Mouse (Mus musculus) T-cell, adult 2 months (primary cell): Measurements from ENCODE around the gene Dmp1.

ENCODE experiments used
- DNase-seq: peaks from one replicate; pipeline ENCODE4 v3.0.0; 2022; ENCODE audit warnings: low spot score

The Dmp1 gene

DNA sequence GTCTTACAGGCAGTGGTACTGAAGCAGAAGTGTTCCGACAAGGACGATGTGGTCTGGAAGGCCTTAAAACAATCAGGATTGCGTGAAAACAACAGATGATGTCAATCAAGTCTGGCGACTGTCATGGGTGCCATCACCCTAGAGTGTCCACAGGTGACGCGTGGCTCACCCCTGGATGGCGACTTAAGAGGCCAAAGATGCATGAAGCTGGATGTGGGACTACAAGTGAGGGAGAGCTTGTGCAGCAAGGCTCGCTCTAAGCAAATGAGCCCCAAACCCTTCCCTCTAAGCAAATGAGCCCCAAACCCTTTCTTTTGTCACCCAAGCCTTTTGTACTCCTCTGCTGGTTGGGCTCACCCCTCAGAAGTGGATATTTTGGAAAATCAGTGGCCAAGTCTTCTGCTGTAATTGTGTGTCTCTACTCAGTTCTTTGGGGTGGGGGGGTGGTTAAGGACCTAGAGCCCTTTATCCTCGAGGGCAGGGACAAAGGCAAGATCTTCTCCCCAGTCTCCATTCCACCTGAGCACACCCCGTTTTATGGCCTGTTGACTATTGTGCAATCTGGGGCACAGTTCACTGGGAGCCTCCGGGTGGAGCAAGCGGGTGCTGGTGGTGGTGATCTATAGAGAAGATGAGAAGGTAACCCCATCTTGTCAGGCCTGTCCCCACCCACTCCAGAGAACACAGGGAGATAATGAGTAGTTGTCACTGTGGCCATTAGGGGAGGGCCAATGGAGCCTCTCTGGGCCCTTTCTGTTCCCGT lies 60.8 kb downstream of the Dmp1 start:
- DNase-seq: no peak
